19 mouse cellular contexts compared by ENCODE assay signal in genomic region chr16:94260938-94261630, GRCm38 (mm10).
"Had no signal": no experiment of that assay in that cellular context is flagged by ENCODE, and none has a peak within 500 bp of the region (broad histone marks: within the 10 kb centered on the region; RNA-seq: fewer than 3 reads in every experiment).

No protein-coding gene starts in this region.

- H3K27me3 ChIP-seq: kidney, embryonic 15.5 days; midbrain, embryonic 15.5 days; neural tube, embryonic 12.5 days; neural tube, embryonic 15.5 days had no signal

- ATAC-seq: midbrain, embryonic 15.5 days had no signal

- H3K36me3 ChIP-seq: kidney, embryonic 15.5 days; limb, embryonic 12.5 days; limb, embryonic 15.5 days; midbrain, embryonic 12.5 days; neural tube, embryonic 12.5 days; neural tube, embryonic 15.5 days had no signal

- H3K4me2 ChIP-seq: kidney, embryonic 15.5 days; limb, embryonic 12.5 days; limb, embryonic 15.5 days; liver, embryonic 11.5 days; midbrain, embryonic 12.5 days; midbrain, embryonic 15.5 days; neural tube, embryonic 12.5 days; neural tube, embryonic 15.5 days had no signal

- DNase-seq: kidney, adult 11 months; kidney, adult 8-10 months; kidney, postnatal 10 days; kidney, postnatal 36 days; left cerebral cortex, postnatal 4 days; lung, adult 18-20 months; lung, postnatal 14 days; right cerebral cortex, adult 18-20 months; right cerebral cortex, postnatal 25 days had no signal

- H3K27ac ChIP-seq: kidney, embryonic 15.5 days; limb, embryonic 12.5 days; limb, embryonic 15.5 days; liver, embryonic 14.5 days; macrophage; midbrain, embryonic 12.5 days; midbrain, embryonic 15.5 days; neural tube, embryonic 12.5 days; neural tube, embryonic 15.5 days had no signal

- H3K4me1 ChIP-seq: kidney, embryonic 15.5 days; midbrain, embryonic 12.5 days; neural tube, embryonic 12.5 days had no signal

- H3K4me3 ChIP-seq: kidney, embryonic 15.5 days; limb, embryonic 12.5 days; limb, embryonic 15.5 days; midbrain, embryonic 12.5 days; midbrain, embryonic 15.5 days; neural tube, embryonic 12.5 days; neural tube, embryonic 15.5 days had no signal

- H3K9me3 ChIP-seq: kidney, embryonic 15.5 days; limb, embryonic 12.5 days; limb, embryonic 15.5 days; midbrain, embryonic 12.5 days; midbrain, embryonic 15.5 days; neural tube, embryonic 12.5 days; neural tube, embryonic 15.5 days had no signal

- H3K9ac ChIP-seq: kidney, embryonic 15.5 days; limb, embryonic 12.5 days; limb, embryonic 15.5 days; liver, embryonic 14.5 days; midbrain, embryonic 12.5 days; midbrain, embryonic 15.5 days; neural tube, embryonic 12.5 days; neural tube, embryonic 15.5 days had no signal
